Mouse (Mus musculus): Measurements from ENCODE around the gene Armc5.
A peak's percentile ranks its signal among the peaks of the same experiment; 100 is the strongest.

Gene Armc5

DNA sequence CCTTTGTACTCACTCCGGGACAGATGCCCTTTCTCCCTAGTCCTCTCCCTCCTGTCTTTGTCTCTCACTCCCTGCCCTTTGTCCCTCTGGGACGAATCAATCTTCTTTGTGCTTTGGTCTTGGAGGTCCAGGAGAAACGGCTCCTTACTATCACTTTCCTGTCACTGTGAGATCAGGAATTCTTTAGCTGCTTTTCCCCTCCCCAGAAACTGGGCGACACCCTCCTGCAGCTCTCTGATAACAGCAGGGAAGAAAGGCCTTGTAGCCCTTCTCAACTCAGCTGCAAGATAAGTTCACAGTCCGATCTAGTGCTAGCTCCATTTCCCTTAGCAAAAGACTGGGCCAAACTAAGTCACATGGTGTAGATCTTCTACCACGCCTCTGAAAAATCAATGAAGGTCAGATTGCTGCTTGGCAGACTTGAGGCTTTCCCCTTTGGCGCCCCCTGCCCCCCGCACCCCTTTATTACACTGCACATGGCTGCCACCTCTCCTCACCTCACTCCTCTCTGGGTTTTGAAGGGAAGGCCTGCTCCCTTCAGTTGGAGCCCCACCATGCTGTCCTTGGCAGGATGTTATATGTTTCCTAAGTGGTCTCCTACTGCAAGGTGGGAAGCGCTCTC, 51.9 kb downstream of the Armc5 start:
- DNase-seq (ENCODE audit: low read depth), result peak; percentile 75

All from c-Kit-positive CD71-positive TER-119-negative erythroid progenitor cells, embryonic 14.5 days (primary cell).